Mouse (Mus musculus): Measurements from ENCODE around the gene Clec2l. TPM values are rescaled to one million over a fixed set of nuclear protein-coding genes. Genes with fewer than 3 reads are reported as not detected.
"Not testable (repeated sequence)": the region's sequence is repeated elsewhere in the genome, so short reads cannot be mapped to it uniquely, and the experiment has no call there.

Gene Clec2l
- polyA plus RNA-seq, 1 experiment from 2014 or later = 2.8 TPM

DNA sequence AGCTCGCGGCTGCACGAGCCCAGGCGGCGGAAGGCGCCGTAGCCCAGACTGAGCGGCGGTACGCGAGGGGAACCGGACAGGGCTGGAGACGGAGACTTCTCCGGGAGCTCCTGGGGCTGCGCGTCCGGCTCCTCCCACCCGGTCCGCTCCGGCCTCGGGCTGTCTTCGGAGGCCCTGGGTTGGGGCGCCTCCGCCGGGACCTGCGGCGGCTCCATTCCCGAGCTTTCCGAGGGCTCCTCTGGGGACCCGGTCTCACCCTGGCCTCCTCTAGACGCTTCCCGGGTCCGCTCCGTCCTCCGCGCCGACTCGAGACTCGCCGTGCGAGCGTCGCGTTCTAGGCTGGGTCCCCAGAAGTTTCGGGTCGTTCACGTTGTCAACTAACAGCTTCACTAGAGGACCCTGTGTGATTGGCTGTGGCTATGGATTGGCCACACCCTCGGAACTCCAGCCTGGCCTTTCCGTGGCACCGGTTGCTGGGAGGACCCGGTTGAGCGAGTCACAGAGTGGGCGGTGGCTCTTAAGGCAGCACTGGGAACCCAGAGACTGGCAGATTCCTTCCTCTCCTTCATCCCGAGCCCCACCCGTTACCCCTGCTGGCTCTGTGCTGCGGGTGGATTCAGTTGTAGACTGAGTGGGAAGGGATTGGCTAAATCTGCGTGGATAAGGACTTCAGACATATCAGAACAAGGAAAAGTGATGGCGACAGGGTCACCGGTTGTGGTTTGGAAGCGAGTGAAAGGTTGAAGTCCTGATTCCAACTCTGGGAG lies 25.8 kb upstream of the Clec2l start, which contains the start of gene Klrg2:
TSS of gene Klrg2 (minus strand) at position 391 of the 767 bp plus-strand sequence.
- 2% methylated on average over 50 of the region's 60 CpGs for WGBS
- peaks cover 94% of the 10 kb centered on the region for H3K27me3 ChIP-seq
- peaks cover 19% of the 10 kb centered on the region for H3K4me1 ChIP-seq
- peak within 1 kb of the TSS; percentile 99 for H3K4me2 ChIP-seq (replicated peaks)
- peak; percentile 80 for ATAC-seq (ENCODE audit: low FRiP score, low read depth)
- 0 out of 2 replicates have a peak, but pooled peaks cover 4% of the 10 kb centered on the region for H3K36me3 ChIP-seq
- H3K9ac ChIP-seq = peak within 1 kb of the TSS; percentile 71
- no peaks in the 10 kb centered on the region for H3K9me3 ChIP-seq
- no peak within 1 kb of the TSS for H3K27ac ChIP-seq
- peak within 1 kb of the TSS; percentile 60 for H3K4me3 ChIP-seq

DNA sequence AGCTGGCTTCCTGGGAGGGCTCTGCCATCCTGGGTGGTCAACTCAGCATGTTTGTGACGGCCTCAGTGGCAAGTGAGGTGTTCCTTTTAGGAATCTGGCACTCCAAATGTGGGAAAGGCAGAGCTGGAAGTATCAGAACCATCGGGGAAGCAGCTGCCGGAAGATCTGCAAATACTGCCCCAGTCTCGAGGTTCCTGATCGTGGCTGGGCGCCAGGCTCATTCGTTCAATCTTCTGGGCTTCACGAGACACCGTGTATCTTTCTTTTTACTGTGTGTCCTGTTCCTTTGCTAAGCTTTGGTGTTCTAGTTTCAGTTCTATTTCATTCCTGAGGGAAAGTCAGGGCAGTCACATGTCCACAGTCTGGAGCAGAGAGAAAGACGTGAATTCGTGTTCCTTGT lies 22.5 kb upstream of the Clec2l start:
- Histone ChIP-seq H3K4me3 (no peak overlapping the region), H3K9ac (no peak overlapping the region), H3K36me3 (no peaks in the 10 kb centered on the region), H3K9me3 (no peaks in the 10 kb centered on the region), H3K4me1 (peaks cover 19% of the 10 kb centered on the region), H3K4me2 (replicated peaks) (no peak overlapping the region), H3K27ac (no peak overlapping the region), H3K27me3 (peaks cover 75% of the 10 kb centered on the region)
- 64% methylated on average over 11 of the region's 11 CpGs for WGBS
- ATAC-seq (ENCODE audit: low FRiP score, low read depth) = no peak

DNA sequence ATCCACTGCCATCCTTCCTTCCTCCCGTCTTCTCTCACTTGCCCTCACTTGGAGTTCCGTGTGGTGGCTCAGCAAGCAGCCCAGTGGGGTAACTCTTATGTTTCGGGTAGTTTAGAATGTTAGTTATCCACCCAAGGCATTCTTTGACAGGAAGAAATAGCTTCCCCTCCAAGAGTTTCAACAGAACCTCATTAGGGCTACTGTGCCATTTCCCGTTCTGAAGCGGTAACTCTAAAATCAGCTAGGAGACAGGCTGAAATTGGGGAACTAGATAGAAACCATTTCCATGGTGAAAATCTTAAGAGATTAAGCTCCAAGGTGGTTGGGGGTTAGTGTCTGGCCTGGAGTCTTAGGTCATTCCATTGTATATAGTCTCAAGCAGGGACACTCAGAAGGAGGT lies 21.6 kb upstream of the Clec2l start:
- no peak for ATAC-seq (ENCODE audit: low FRiP score, low read depth)
- no peak overlapping the region for H3K9ac ChIP-seq
- 64% methylated on average over 5 of the region's 5 CpGs for WGBS
- H3K27me3 ChIP-seq = peaks cover 67% of the 10 kb centered on the region
- peaks cover 11% of the 10 kb centered on the region for H3K4me1 ChIP-seq
- no peaks in the 10 kb centered on the region for H3K9me3 ChIP-seq
- H3K4me2 ChIP-seq (replicated peaks) = no peak overlapping the region
- H3K27ac ChIP-seq = no peak overlapping the region
- no peak overlapping the region for H3K4me3 ChIP-seq
- no peaks in the 10 kb centered on the region for H3K36me3 ChIP-seq

DNA sequence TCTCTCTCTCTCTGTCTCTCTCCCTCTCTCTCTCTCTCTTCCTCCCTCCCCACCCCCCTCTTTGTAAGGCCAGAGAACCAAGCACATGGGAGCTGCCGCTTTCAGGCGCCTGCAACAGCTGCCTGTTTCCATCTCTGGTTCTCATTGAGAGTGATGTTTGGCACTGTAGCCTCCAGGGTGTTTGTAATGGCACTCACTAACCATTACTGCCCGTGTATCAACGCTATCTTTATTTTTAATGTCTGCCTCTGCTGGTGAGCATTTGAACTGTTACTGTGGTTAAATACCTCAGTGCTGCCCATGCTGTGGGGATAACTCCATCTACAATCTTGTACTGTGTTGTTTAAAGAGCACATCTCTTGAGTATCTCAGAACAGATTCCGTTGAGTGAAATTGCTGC lies 21.2 kb upstream of the Clec2l start:
- peaks cover 62% of the 10 kb centered on the region for H3K27me3 ChIP-seq
- H3K4me3 ChIP-seq = no peak overlapping the region
- H3K36me3 ChIP-seq = no peaks in the 10 kb centered on the region
- 39% methylated on average over 5 of the region's 5 CpGs for WGBS
- H3K4me2 ChIP-seq (replicated peaks) = no peak overlapping the region
- H3K27ac ChIP-seq = no peak overlapping the region
- H3K4me1 ChIP-seq = peaks cover 6% of the 10 kb centered on the region
- H3K9me3 ChIP-seq = no peaks in the 10 kb centered on the region
- ATAC-seq (ENCODE audit: low FRiP score, low read depth) = no peak
- H3K9ac ChIP-seq = no peak overlapping the region

DNA sequence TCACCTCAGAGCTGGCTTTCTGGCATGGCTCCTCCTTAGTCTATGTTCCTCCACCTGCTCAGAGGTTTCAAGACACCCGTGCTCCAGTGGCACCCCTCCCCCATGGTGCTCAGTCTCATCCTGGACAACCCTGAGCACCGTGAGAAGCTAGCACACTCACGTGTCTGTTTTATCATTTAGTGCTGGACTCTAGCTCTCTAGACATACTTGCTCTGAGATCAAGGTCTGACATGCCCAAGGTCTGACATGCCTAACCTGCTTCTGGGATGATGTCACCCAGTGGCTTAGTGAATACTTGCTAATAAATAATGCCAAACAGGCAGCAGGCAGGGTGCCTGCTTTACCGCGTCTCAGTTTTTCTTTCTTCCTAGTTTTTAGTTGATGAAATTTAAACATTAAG lies 20.3 kb upstream of the Clec2l start:
- no peak overlapping the region for H3K4me3 ChIP-seq
- peaks cover 53% of the 10 kb centered on the region for H3K27me3 ChIP-seq
- H3K36me3 ChIP-seq = no peaks in the 10 kb centered on the region
- peak; percentile 64 for ATAC-seq (ENCODE audit: low FRiP score, low read depth)
- H3K27ac ChIP-seq = no peak overlapping the region
- no peak overlapping the region for H3K4me2 ChIP-seq (replicated peaks)
- no peaks in the 10 kb centered on the region for H3K9me3 ChIP-seq
- no peaks in the 10 kb centered on the region for H3K4me1 ChIP-seq
- H3K9ac ChIP-seq = no peak overlapping the region
- 55% methylated on average over 5 of the region's 5 CpGs for WGBS

DNA sequence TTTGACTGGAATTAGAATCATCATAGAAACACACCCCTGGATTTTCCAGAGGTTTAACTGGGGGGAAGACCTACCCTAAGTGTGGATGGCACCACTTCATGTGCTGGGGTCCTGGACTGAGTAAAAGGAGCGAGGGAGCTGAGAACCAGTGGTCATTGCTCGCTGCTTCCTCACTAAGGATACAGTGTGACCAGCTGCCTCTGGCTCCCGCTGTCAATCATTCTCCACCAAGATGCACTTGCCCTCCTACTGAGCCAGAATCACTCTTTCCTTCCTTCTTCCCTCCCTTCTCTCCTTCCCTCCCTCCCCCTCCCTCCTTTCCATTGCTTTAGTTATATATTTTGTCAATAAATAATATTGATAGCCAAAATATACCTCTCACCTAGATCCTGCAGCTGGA lies 19.8 kb upstream of the Clec2l start:
- Histone ChIP-seq H3K27me3 (peaks cover 48% of the 10 kb centered on the region), H3K9ac (no peak overlapping the region), H3K4me1 (no peaks in the 10 kb centered on the region), H3K4me3 (no peak overlapping the region), H3K9me3 (no peaks in the 10 kb centered on the region), H3K4me2 (replicated peaks) (no peak overlapping the region), H3K27ac (no peak overlapping the region), H3K36me3 (no peaks in the 10 kb centered on the region)
- ATAC-seq (ENCODE audit: low FRiP score, low read depth) = no peak
- WGBS = 67% methylated on average over 3 of the region's 3 CpGs

DNA sequence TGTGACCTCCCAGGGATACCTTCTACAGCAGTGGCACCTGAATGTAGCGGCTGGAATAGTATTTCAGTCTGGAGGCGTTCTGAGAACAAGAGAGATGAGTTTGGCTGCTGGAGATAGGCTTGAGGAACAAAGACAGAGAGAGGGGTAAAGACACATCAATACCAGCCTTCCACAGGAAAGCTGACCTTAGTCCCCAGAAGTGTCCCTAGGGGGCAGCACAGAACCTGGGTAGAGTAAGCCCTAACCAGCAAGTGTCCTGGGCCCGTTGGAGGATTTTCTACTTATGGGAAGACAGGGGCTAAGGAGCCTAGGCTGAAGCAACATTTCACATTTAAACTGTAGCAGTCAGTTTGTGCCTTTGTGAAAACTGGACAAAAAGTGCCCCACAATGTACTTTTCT lies 13.3 kb upstream of the Clec2l start:
- H3K27ac ChIP-seq = no peak overlapping the region
- H3K4me2 ChIP-seq (replicated peaks) = no peak overlapping the region
- no peak overlapping the region for H3K9ac ChIP-seq
- H3K4me3 ChIP-seq = no peak overlapping the region
- H3K4me1 ChIP-seq = no peaks in the 10 kb centered on the region
- 77% methylated on average over 3 of the region's 3 CpGs for WGBS
- no peak for ATAC-seq (ENCODE audit: low FRiP score, low read depth)
- no peaks in the 10 kb centered on the region for H3K9me3 ChIP-seq
- H3K36me3 ChIP-seq = no peaks in the 10 kb centered on the region
- no peaks in the 10 kb centered on the region for H3K27me3 ChIP-seq

DNA sequence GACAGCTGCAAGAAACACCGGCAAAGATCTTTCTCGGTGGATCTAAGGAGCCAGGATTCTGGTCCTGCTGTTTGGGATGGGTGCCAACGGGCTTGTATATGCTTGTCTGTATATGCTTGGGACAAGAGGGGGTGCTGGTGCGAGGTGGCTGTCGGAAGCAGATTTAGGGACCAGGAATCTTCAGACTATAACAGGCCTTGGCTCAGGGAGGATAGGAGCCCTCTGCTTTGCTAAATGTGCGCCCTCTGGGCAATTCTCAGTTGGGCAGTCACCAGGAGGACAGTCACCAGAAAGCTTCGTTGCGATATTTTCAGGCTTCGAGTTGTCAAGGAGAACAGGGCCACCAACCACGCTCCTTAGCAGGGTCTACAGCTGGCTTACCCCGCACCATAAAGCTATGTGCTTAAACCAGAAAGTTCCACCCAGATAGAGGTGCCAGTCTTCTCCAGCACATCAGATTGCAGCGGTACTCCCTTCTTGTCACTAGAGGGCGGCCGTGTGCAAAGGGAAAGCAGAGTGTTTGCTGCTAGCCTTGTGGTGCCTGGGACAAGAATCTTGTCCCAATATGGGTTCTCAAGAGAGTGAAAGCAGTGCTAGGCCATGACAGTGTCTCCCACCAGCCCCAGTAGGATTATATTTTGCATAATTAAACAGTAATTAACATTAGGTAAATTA lies 12.5 kb upstream of the Clec2l start:
- H3K4me1 ChIP-seq = no peaks in the 10 kb centered on the region
- no peak overlapping the region for H3K4me3 ChIP-seq
- H3K27me3 ChIP-seq = no peaks in the 10 kb centered on the region
- ATAC-seq (ENCODE audit: low FRiP score, low read depth) = no peak; the same call in 1 of the 2 replicates
- H3K9me3 ChIP-seq = no peaks in the 10 kb centered on the region
- WGBS = 42% methylated on average over 14 of the region's 14 CpGs
- H3K9ac ChIP-seq = no peak overlapping the region
- no peak overlapping the region for H3K4me2 ChIP-seq (replicated peaks)
- no peak overlapping the region for H3K27ac ChIP-seq
- H3K36me3 ChIP-seq = no peaks in the 10 kb centered on the region

DNA sequence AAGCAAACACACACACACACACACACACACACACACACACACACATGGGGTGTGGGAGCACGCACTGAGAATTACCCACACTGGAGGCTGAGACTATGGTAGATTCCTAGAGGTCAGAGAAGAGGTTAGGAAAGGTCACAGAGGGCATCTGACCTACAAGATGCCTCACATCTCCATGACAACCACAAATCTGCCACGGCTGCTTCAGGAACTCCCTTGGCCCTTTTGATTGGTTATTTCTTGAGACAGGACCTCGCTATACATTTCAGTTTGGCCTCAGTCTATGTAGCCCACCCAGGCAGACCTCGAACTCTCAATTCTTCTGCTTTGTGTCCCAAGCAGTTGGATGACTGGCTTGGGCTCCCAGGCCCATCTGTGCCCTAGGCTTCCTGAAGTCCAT lies 1.2 kb upstream of the Clec2l start:
- ATAC-seq (ENCODE audit: low FRiP score, low read depth) = no peak
- Histone ChIP-seq H3K4me1 (peaks cover 11% of the 10 kb centered on the region), H3K27ac (no peak overlapping the region), H3K4me3 (no peak overlapping the region), H3K4me2 (replicated peaks) (no peak overlapping the region), H3K9me3 (no peaks in the 10 kb centered on the region), H3K36me3 (no peaks in the 10 kb centered on the region), H3K9ac (no peak overlapping the region), H3K27me3 (peaks cover 52% of the 10 kb centered on the region)
- 60% methylated on average over 4 of the region's 4 CpGs for WGBS

DNA sequence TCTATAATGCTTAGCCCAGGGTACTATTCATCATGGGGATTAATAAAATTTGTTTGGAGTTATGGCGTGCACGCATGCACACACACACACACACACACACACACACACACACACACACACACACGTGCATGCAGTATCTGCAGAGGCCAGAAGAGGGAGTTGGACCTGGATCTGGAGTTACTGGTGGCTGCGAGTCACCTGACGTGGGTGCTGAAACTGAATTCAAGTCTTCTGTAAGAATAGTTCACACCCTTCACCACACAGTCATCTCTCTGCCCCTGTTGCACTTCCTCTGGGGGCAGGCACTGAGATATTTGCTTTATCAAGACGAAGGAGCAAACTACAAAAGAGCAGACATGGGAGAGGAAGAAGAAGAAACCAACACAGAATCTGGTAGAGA lies 6.7 kb downstream of the Clec2l start:
- ATAC-seq (ENCODE audit: low FRiP score, low read depth) = no peak
- H3K27ac ChIP-seq = no peak overlapping the region
- H3K9me3 ChIP-seq = no peaks in the 10 kb centered on the region
- peaks cover 17% of the 10 kb centered on the region for H3K27me3 ChIP-seq
- H3K4me2 ChIP-seq (replicated peaks) = no peak overlapping the region
- WGBS = 58% methylated on average over 6 of the region's 6 CpGs
- H3K9ac ChIP-seq = no peak overlapping the region
- H3K4me1 ChIP-seq = no peaks in the 10 kb centered on the region
- no peak overlapping the region for H3K4me3 ChIP-seq
- no peaks in the 10 kb centered on the region for H3K36me3 ChIP-seq

DNA sequence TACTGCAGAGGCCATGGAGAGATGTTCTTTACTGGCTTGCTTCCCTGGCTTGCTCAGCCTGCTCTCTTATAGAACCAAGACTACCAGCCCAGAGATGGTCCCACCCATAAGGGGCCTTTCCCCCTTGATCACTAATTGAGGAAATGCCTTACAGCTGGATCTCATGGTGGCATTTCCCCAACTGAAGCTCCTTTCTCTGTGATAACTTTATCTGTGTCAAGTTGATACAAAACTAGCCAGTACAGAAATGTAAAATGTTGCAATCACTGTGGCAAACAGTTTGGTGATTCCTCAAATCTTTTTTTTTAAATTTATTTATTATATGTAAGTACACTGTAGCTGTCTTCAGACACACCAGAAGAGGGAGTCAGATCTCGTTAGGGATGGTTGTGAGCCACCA lies 7.6 kb downstream of the Clec2l start:
- not testable (repeated sequence) for H3K4me3 ChIP-seq; H3K9ac ChIP-seq; ATAC-seq (ENCODE audit: low FRiP score, low read depth); H3K27ac ChIP-seq; H3K27me3 ChIP-seq; H3K36me3 ChIP-seq; H3K4me1 ChIP-seq; H3K4me2 ChIP-seq (replicated peaks); H3K9me3 ChIP-seq
- WGBS = 60% methylated on average over 1 of the region's 1 CpGs

DNA sequence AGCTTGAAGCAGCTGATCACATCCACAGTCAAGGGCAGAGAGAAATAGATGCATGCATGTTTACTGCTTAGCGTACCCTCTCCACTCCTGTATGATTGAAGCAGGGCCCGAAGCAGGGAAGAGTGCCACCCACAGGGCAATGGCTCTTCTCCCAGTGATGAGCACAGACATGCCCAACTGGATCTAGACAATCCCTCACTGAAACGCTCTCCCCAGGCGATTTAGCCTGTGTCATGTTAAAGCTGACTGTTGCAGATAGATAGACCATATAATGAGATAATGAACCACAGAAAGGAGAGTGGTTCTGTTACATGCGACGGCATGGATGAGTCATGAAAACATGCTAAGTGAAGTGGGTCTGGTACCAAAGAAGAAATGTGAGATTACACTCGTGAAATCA lies 8.4 kb downstream of the Clec2l start:
- Histone ChIP-seq H3K4me2 (replicated peaks) (no peak overlapping the region), H3K27me3 (0 out of 2 replicates have a peak, but pooled peaks cover 3% of the 10 kb centered on the region), H3K4me1 (no peaks in the 10 kb centered on the region), H3K9me3 (no peaks in the 10 kb centered on the region), H3K4me3 (no peak overlapping the region), H3K27ac (no peak overlapping the region), H3K9ac (no peak overlapping the region), H3K36me3 (no peaks in the 10 kb centered on the region)
- 83% methylated on average over 7 of the region's 7 CpGs for WGBS
- no peak for ATAC-seq (ENCODE audit: low FRiP score, low read depth)

All from limb, embryonic 13.5 days (tissue).